Mouse (Mus musculus) ovary, adult 18-20 months (tissue): ENCODE data around the gene Csmd2.
"Not testable (repeated sequence)": the region's sequence is repeated elsewhere in the genome, so short reads cannot be mapped to it uniquely, and the experiment has no call there.

ENCODE experiments used
- DNase-seq: peaks from one replicate; pipeline ENCODE4 v3.0.0; 2022; ENCODE audit warnings: low spot score, mixed read lengths

The Csmd2 gene

GRCm38 (mm10) chr4:128042626-128043025 lies 55.0 kb downstream of the Csmd2 start:
- no peak for DNase-seq

- DNase-seq: no peak
Measured at GRCm38 (mm10) chr4:128048716-128049115, 61.1 kb downstream of the Csmd2 start.

GRCm38 (mm10) chr4:128052701-128053100 lies 65.0 kb downstream of the Csmd2 start:
- no peak for DNase-seq

- not testable (repeated sequence) for DNase-seq
Measured at GRCm38 (mm10) chr4:128061274-128061673, 73.6 kb downstream of the Csmd2 start.

- no peak for DNase-seq
Measured at GRCm38 (mm10) chr4:128067189-128067588, 79.5 kb downstream of the Csmd2 start.

- DNase-seq: no peak
Measured at GRCm38 (mm10) chr4:128084466-128084865, 96.8 kb downstream of the Csmd2 start.

- no peak for DNase-seq
Measured at GRCm38 (mm10) chr4:128085096-128085495, 97.4 kb downstream of the Csmd2 start.

- no peak for DNase-seq
Measured at GRCm38 (mm10) chr4:128087147-128087606, 99.5 kb downstream of the Csmd2 start.

GRCm38 (mm10) chr4:128087704-128088103 lies 100.0 kb downstream of the Csmd2 start:
- no peak for DNase-seq

GRCm38 (mm10) chr4:128088264-128088663 lies 100.6 kb downstream of the Csmd2 start:
- DNase-seq: no peak

GRCm38 (mm10) chr4:128091938-128092337 lies 104.3 kb downstream of the Csmd2 start:
- DNase-seq: no peak

- no peak for DNase-seq
Measured at GRCm38 (mm10) chr4:128099515-128099914, 111.9 kb downstream of the Csmd2 start.

GRCm38 (mm10) chr4:128100541-128100940 lies 112.9 kb downstream of the Csmd2 start:
- no peak for DNase-seq

GRCm38 (mm10) chr4:128116331-128116730 lies 128.7 kb downstream of the Csmd2 start:
- DNase-seq: no peak

GRCm38 (mm10) chr4:128123281-128123680 lies 135.6 kb downstream of the Csmd2 start:
- no peak for DNase-seq

- no peak for DNase-seq
Measured at GRCm38 (mm10) chr4:128124738-128125137, 137.1 kb downstream of the Csmd2 start.

GRCm38 (mm10) chr4:128128546-128128945 lies 140.9 kb downstream of the Csmd2 start:
- no peak for DNase-seq

- DNase-seq: no peak
Measured at GRCm38 (mm10) chr4:128130611-128131142, 143.0 kb downstream of the Csmd2 start.

- no peak for DNase-seq
Measured at GRCm38 (mm10) chr4:128131666-128132065, 144.0 kb downstream of the Csmd2 start.

GRCm38 (mm10) chr4:128132876-128133646 lies 145.4 kb downstream of the Csmd2 start:
- no peak for DNase-seq

- no peak for DNase-seq
Measured at GRCm38 (mm10) chr4:128134348-128134994, 146.8 kb downstream of the Csmd2 start.

GRCm38 (mm10) chr4:128135014-128135622 lies 147.5 kb downstream of the Csmd2 start:
- no peak for DNase-seq

GRCm38 (mm10) chr4:128139991-128140390 lies 152.3 kb downstream of the Csmd2 start:
- DNase-seq: no peak
